Mouse (Mus musculus): ENCODE data around the gene Vmn1r38. TPM values are rescaled to one million over a fixed set of nuclear protein-coding genes. Genes with fewer than 3 reads are reported as not detected.
"Not testable (repeated sequence)": the region's sequence is repeated elsewhere in the genome, so short reads cannot be mapped to it uniquely, and the experiment has no call there.

Gene Vmn1r38
- polyA plus RNA-seq (2015; fragmentation: Nextera tagmentation; extraction: Ambion mirVana) = not detected in 2 replicates

DNA sequence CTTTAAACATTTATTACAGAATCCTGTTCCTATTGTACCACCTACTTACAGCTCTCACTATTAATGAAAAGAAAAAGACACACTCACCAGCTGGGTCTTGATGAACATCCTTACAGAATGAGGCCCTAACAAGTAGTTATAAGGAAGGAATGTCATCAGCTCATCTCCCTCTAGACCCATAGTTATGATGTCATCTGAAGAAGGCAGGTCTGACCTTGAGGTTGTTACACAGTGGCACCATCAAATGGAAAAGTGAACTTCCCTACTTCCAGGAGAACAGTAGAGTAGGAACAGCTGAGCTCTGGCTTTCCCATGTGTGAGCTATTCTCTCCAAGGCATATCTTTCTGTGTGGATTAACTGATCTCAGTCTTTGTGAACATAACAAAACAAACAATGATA is at the start of gene Vmn1r38:
TSS of gene Vmn1r38 (minus strand) at position 101 of the 400 bp plus-strand sequence.
- not testable (repeated sequence) for H3K9me3 ChIP-seq (ENCODE audit: low read length); H3K4me1 ChIP-seq (ENCODE audit: insufficient read depth); H3K4me3 ChIP-seq (ENCODE audit: low read depth, low read length); H3K36me3 ChIP-seq (replicated peaks; ENCODE audit: insufficient read depth, low read length); H3K9ac ChIP-seq (replicated peaks); H3K27me3 ChIP-seq (ENCODE audit: insufficient read depth, low read length); ATAC-seq; DNase-seq; H3K27ac ChIP-seq (ENCODE audit: low read depth); H3K4me2 ChIP-seq (ENCODE audit: low read depth, low read length)

DNA sequence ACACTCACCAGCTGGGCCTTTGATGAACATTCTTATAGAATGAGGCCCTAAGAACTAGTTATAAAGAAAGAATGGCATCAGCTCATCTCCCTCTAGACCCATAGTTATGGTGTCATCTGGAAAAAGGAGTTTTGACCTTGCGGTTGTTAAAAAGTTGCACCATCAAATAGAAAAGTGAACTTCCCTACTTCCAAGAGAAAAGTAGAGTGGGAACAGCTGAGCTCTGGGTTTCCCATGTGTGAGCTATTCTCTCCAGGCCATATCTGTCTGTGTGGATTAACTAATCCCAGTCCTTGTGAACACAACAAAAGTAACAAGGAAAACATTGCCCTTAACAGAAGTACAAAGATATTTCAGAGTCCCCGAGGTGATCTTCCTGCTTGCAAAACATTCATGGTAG is 28.1 kb upstream of the Vmn1r38 start, which contains the start of gene Vmn1r39:
TSS of gene Vmn1r39 (minus strand) at position 101 of the 400 bp plus-strand sequence.
- 83% methylated on average over 2 of the region's 2 CpGs for WGBS (ENCODE audit: insufficient replicate concordance)
- Histone ChIP-seq H3K9ac (replicated peaks) (no peak within 1 kb of the TSS), H3K27ac (ENCODE audit: low read depth) (no peak within 1 kb of the TSS), H3K4me1 (ENCODE audit: insufficient read depth) (no peaks in the 10 kb centered on the region), H3K27me3 (ENCODE audit: insufficient read depth, low read length) (no peaks in the 10 kb centered on the region), H3K9me3 (ENCODE audit: low read length) (no peaks in the 10 kb centered on the region), H3K36me3 (replicated peaks; ENCODE audit: insufficient read depth, low read length) (no peaks in the 10 kb centered on the region), H3K4me2 (ENCODE audit: low read depth, low read length) (no peak within 1 kb of the TSS), H3K4me3 (ENCODE audit: low read depth, low read length) (no peak within 1 kb of the TSS)
- DNase-seq (no peak), ATAC-seq (no peak)
- TF ChIP-seq EP300 (IDR thresholded peaks at IDR 0.05; ENCODE audit: low read depth) (no peak), CTCF (IDR thresholded peaks at IDR 0.05; ENCODE audit: low read depth) (no peak)

DNA sequence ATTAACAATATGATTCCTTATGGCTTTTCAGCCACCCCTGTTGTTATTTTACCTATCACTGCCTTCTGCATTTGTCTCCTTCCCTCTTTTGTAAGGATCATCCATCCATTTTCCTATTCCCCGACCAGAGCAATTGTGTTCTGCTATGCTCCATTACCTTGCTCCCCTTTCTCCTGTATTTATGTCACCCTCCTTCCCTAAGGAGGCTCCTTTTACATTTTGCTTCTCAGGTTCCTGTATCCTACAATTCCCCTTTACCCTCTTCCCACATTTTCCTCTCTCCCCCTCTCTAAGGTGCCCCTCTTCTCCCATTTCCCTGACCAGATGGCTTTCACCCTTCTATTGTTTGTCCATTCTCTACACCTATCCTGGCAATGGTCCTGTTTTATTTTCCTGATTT is 23.9 kb upstream of the Vmn1r38 start:
- no peak overlapping the region for H3K27ac ChIP-seq (ENCODE audit: low read depth)
- no peak overlapping the region for H3K9ac ChIP-seq (replicated peaks)
- no peak overlapping the region for H3K4me3 ChIP-seq (ENCODE audit: low read depth, low read length)
- H3K36me3 ChIP-seq (replicated peaks; ENCODE audit: insufficient read depth, low read length) = no peaks in the 10 kb centered on the region
- H3K4me1 ChIP-seq (ENCODE audit: insufficient read depth) = no peaks in the 10 kb centered on the region
- DNase-seq (no peak), ATAC-seq (no peak)
- TF ChIP-seq CTCF (IDR thresholded peaks at IDR 0.05; ENCODE audit: low read depth) (no peak), EP300 (IDR thresholded peaks at IDR 0.05; ENCODE audit: low read depth) (no peak)
- H3K27me3 ChIP-seq (ENCODE audit: insufficient read depth, low read length) = no peaks in the 10 kb centered on the region
- no peak overlapping the region for H3K4me2 ChIP-seq (ENCODE audit: low read depth, low read length)
- 66% methylated on average over 1 of the region's 1 CpGs for WGBS (ENCODE audit: insufficient replicate concordance)
- no peaks in the 10 kb centered on the region for H3K9me3 ChIP-seq (ENCODE audit: low read length)

DNA sequence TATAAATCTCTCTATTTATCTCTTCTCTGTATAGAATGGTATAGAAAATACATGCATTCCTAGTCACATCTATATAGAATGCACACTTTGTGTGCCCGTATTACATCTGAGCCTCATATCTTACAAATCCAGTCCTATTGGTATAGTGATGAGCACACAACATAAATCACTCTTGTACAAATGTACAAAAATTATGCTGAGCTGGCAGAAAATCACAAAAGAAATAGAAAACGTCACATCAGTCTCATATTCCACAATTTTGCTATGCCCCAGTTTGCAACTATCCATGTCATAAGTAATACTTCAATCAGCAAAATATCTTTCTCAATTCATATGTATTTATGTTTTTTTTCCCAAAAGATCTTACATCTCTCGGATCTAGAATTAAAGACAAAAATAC is 23.3 kb upstream of the Vmn1r38 start:
- Histone ChIP-seq H3K4me2 (ENCODE audit: low read depth, low read length) (no peak overlapping the region), H3K27ac (ENCODE audit: low read depth) (no peak overlapping the region), H3K27me3 (ENCODE audit: insufficient read depth, low read length) (no peaks in the 10 kb centered on the region), H3K36me3 (replicated peaks; ENCODE audit: insufficient read depth, low read length) (no peaks in the 10 kb centered on the region), H3K9ac (replicated peaks) (no peak overlapping the region), H3K9me3 (ENCODE audit: low read length) (no peaks in the 10 kb centered on the region), H3K4me3 (ENCODE audit: low read depth, low read length) (no peak overlapping the region), H3K4me1 (ENCODE audit: insufficient read depth) (no peaks in the 10 kb centered on the region)
- ATAC-seq = no peak
- 68% methylated on average over 3 of the region's 3 CpGs for WGBS (ENCODE audit: insufficient replicate concordance)
- TF ChIP-seq CTCF (IDR thresholded peaks at IDR 0.05; ENCODE audit: low read depth) = no peak
- no peak for TF ChIP-seq EP300 (IDR thresholded peaks at IDR 0.05; ENCODE audit: low read depth)
- no peak for DNase-seq

DNA sequence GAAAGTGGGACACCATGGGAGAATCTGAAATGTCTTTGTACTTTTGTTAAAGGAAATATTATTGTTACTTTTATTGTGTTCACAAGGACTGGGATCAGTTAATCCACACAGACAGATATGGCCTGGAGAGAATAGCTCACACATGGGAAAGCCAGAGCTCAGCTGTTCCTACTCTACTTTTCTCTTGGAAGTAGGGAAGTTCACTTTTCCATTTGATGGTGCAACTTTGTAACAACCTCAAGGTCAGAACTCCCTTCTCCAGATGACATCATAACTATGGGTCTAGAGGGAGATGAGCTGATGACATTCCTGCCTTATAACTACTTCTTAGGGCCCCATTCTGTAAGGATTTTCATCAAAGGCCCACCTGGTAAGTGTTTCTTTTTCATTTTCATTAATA is 53.3 kb downstream of the Vmn1r38 start, which contains the start of gene Vmn1r37:
TSS of gene Vmn1r37 (plus strand) at position 301 of the 400 bp plus-strand sequence.
- ATAC-seq; H3K4me2 ChIP-seq (ENCODE audit: low read depth, low read length); H3K9me3 ChIP-seq (ENCODE audit: low read length); H3K4me3 ChIP-seq (ENCODE audit: low read depth, low read length); H3K4me1 ChIP-seq (ENCODE audit: insufficient read depth); H3K9ac ChIP-seq (replicated peaks); H3K27me3 ChIP-seq (ENCODE audit: insufficient read depth, low read length); H3K36me3 ChIP-seq (replicated peaks; ENCODE audit: insufficient read depth, low read length); DNase-seq; H3K27ac ChIP-seq (ENCODE audit: low read depth): not testable (repeated sequence)

Other genes starting within 250 kb of the Vmn1r38 start
- gene Mad2l1, start 247.2 kb downstream of the Vmn1r38 start, polyA plus RNA-seq (2015; fragmentation: Nextera tagmentation; extraction: Ambion mirVana) = 39.4 and 42.7 TPM in 2 replicates
- gene Vmn1r32, start 222.5 kb downstream of the Vmn1r38 start, polyA plus RNA-seq (2015; fragmentation: Nextera tagmentation; extraction: Ambion mirVana) = 0.04 TPM in 1 of 2 replicates, not detected in the other
- not detected in 2 replicates for gene Vmn1r33, start 164.3 kb downstream of the Vmn1r38 start, polyA plus RNA-seq (2015; fragmentation: Nextera tagmentation; extraction: Ambion mirVana)
- gene Vmn1r34, start 138.7 kb downstream of the Vmn1r38 start, polyA plus RNA-seq (2015; fragmentation: Nextera tagmentation; extraction: Ambion mirVana) = not detected in 2 replicates
- gene Vmn1r35, start 96.7 kb downstream of the Vmn1r38 start, polyA plus RNA-seq (2015; fragmentation: Nextera tagmentation; extraction: Ambion mirVana) = not detected in 2 replicates
- not detected in 2 replicates for gene Vmn1r36, start 63.5 kb downstream of the Vmn1r38 start, polyA plus RNA-seq (2015; fragmentation: Nextera tagmentation; extraction: Ambion mirVana)
- gene Vmn1r37, start 53.2 kb downstream of the Vmn1r38 start, polyA plus RNA-seq (2015; fragmentation: Nextera tagmentation; extraction: Ambion mirVana) = not detected in 2 replicates
- gene Vmn1r39, start 28.0 kb upstream of the Vmn1r38 start, polyA plus RNA-seq (2015; fragmentation: Nextera tagmentation; extraction: Ambion mirVana) = not detected in 2 replicates
- 39.0 and 39.4 TPM in 2 replicates for gene Gng12, start 113.8 kb upstream of the Vmn1r38 start, polyA plus RNA-seq (2015; fragmentation: Nextera tagmentation; extraction: Ambion mirVana)

All from liver, postnatal 0 days (tissue).